Mouse (Mus musculus) adrenal gland, adult 8-10 months (tissue): ENCODE measurements around the gene Gm21852. TPM values are rescaled to one million over a fixed set of nuclear protein-coding genes. Genes with fewer than 3 reads are reported as not detected.
"Not testable (repeated sequence)": the region's sequence is repeated elsewhere in the genome, so short reads cannot be mapped to it uniquely, and the experiment has no call there.

Source experiments
- DNase-seq: peaks from one replicate; pipeline ENCODE4 v3.0.0; 2022
- microRNA-seq, 2 experiments: library from miRNA; unstranded; fragments of <30 nt; microRNA quantifications; one replicate each; pipeline ENCODE4 v1.2.0; 2022
- total RNA-seq, 4 experiments: library from RNA; stranded (reverse); gene quantifications; 2 replicates each; pipeline ENCODE4 v1.2.4; 2022

The Gm21852 gene
- total RNA-seq: not detected

DNA sequence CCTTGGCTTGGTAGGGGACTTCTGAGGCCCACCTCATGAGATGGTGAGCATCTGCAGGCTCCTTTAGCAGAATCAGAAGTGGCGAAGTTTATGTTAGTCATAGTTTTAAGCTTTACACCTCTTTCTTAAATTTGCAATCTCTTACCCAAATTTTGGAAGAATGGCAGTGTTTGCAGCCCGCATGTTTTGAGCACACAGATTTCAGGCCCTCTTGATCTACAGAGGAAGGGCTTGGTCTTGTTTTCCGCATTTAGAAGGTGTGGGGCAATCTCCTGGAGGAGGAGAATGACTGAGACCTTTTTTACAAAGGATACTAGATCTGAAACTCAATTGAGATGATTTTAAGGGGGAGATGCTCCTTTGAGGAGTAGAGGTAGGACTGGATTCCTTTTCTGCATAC lies at the start of gene Gm21852:
Gene Gm21852, minus strand, starts transcription at position 101 of the 400 bp plus-strand sequence.
- DNase-seq: not testable (repeated sequence)

Small RNAs within 50 kb of the gene (microRNA-seq; reads per million reads assigned to microRNA genes)
- gene Gm27466 (0 reads per million in 2 experiments), gene Gm28018 (0 reads per million in 2 experiments)

Other genes with a start within 250 kb of the Gm21852 start
- not detected for gene Gm21797, start 123.8 kb upstream of the Gm21852 start, total RNA-seq
- gene Gm20795, start 152.9 kb upstream of the Gm21852 start, total RNA-seq: not detected